Mouse (Mus musculus) CD4-positive, CD25-positive, alpha-beta regulatory T cell, adult 9 weeks (primary cell): Measurements from ENCODE around the gene Serpina3g. TPM values are rescaled to one million over a fixed set of nuclear protein-coding genes. Genes with fewer than 3 reads are reported as not detected.

Source experiments
- polyA plus RNA-seq: library from polyadenylated mRNA; unstranded; fragments of 100-300 nt; shearing (Covaris generic); gene quantifications from one replicate; pipeline ENCODE4 v1.2.1, GENCODE M21; 2017

Gene Serpina3g
- 249 TPM for polyA plus RNA-seq

DNA sequence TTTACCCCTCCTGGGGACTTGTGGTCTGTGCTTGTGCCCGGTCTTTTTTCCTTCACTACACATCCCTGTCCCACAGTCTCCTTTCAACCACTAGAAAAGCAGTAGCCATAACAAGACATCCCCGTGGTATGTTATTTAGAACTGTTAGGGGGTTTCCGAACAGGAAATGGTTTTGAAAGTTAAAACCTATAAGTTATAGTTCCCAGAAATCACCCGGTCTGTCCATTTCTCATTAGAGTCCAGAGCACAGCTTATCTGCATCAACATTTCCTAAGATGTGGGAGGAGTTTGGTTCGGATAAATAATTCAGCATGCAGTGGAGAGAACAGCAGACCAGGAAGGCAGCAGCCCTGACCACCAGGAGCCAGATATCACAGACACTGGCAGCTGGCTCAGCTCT, at the start of gene Serpina3g:
Gene Serpina3g, plus strand, starts transcription at position 331 of the 400 bp plus-strand sequence.

GRCm38 (mm10) chr12:104214445-104214753, 21.6 kb upstream of the Serpina3g start, which contains the start of gene Serpina3f:
Gene Serpina3f, plus strand, starts transcription at chr12:104214544.

GRCm38 (mm10) chr12:104262863-104263262, 26.8 kb downstream of the Serpina3g start, which contains the start of gene Serpina3i:
Gene Serpina3i, plus strand, starts transcription at chr12:104263122.

Other genes starting within 250 kb of the Serpina3g start
- not detected for gene Serpina11, start 246.3 kb upstream of the Serpina3g start, polyA plus RNA-seq
- gene Serpina9, start 222.5 kb upstream of the Serpina3g start, polyA plus RNA-seq, result 5.3 TPM
- gene Serpina12, start 191.8 kb upstream of the Serpina3g start, polyA plus RNA-seq, result not detected
- gene Serpina5, start 135.1 kb upstream of the Serpina3g start, polyA plus RNA-seq, result not detected
- gene Serpina3a, start 123.5 kb upstream of the Serpina3g start, polyA plus RNA-seq, result not detected
- not detected for gene Serpina3b, start 108.2 kb upstream of the Serpina3g start, polyA plus RNA-seq
- gene Serpina3c, start 82.4 kb upstream of the Serpina3g start, polyA plus RNA-seq, result not detected
- 10.3 TPM for gene Serpina3f, start 21.7 kb upstream of the Serpina3g start, polyA plus RNA-seq
- gene Serpina3i, start 26.9 kb downstream of the Serpina3g start, polyA plus RNA-seq, result not detected
- not detected for gene Serpina3j, start 78.3 kb downstream of the Serpina3g start, polyA plus RNA-seq
- not detected for gene Serpina3k, start 102.2 kb downstream of the Serpina3g start, polyA plus RNA-seq
- gene Serpina3m, start 102.2 kb downstream of the Serpina3g start, polyA plus RNA-seq, result not detected
- gene Serpina3n, start 170.5 kb downstream of the Serpina3g start, polyA plus RNA-seq, result not detected
- not detected for gene Gsc, start 237.1 kb downstream of the Serpina3g start, polyA plus RNA-seq